Mouse (Mus musculus) MEL (cell line): ENCODE measurements around the gene Adamtsl5. TPM values are rescaled to one million over a fixed set of nuclear protein-coding genes. Genes with fewer than 3 reads are reported as not detected.

Experiments used
- DNase-seq: peaks from one replicate; pipeline ENCODE4 v3.0.0; 2011; ENCODE audit warnings: low read depth, low spot score
- H3K27ac ChIP-seq: 2 replicates; pipeline ENCODE4 v1.5.1; 2012; ENCODE audit warnings: low read depth, mild to moderate bottlenecking, control low read depth, low read length, moderate library complexity; ENCODE audit not compliant: control insufficient read depth
- H3K27me3 ChIP-seq, 2 experiments: fragments of 150-350 bp in 1 of 2; sonication (generic) in 1 of 2; 2 replicates each; pipeline ENCODE4 v1.6.1; 2012; ENCODE audit warnings: low read length in 2 of 2, mild to moderate bottlenecking in 2 of 2, improper control_type of control experiment in 1 of 2, moderate library complexity in 1 of 2; ENCODE audit not compliant: insufficient read depth in 2 of 2, control insufficient read depth in 1 of 2
- H3K36me3 ChIP-seq, 2 experiments: 2 replicates each; pipeline ENCODE4 v1.6.1; 2012 to 2014; ENCODE audit warnings: low read length in 2 of 2, improper control_type of control experiment in 1 of 2, inconsistent platforms in 1 of 2, mild to moderate bottlenecking in 1 of 2; ENCODE audit not compliant: insufficient read depth in 2 of 2, control insufficient read depth in 1 of 2
- H3K4me1 ChIP-seq, 2 experiments: fragments of 150-350 bp in 1 of 2; sonication (generic) in 1 of 2; 2 replicates each; pipeline ENCODE4 v1.6.1; 2012; ENCODE audit warnings: low read length in 2 of 2, improper control_type of control experiment in 1 of 2, mild to moderate bottlenecking in 1 of 2; ENCODE audit not compliant: insufficient read depth in 2 of 2, control insufficient read depth in 1 of 2
- H3K4me3 ChIP-seq, 2 experiments: fragments of 150-350 bp in 1 of 2; sonication (generic) in 1 of 2; 2 replicates each; pipeline ENCODE4 v1.5.1; 2012; ENCODE audit warnings: low read depth in 2 of 2, low read length in 2 of 2, mild to moderate bottlenecking in 2 of 2, moderate library complexity in 2 of 2, control low read depth in 1 of 2, improper control_type of control experiment in 1 of 2; ENCODE audit not compliant: control insufficient read depth in 1 of 2, insufficient read depth in 1 of 2
- H3K79me2 ChIP-seq: 2 replicates; pipeline ENCODE4 v1.6.1; 2012; ENCODE audit warnings: mild to moderate bottlenecking, low read length, moderate library complexity; ENCODE audit not compliant: control insufficient read depth, poor library complexity, insufficient read depth
- H3K9ac ChIP-seq: 2 replicates; pipeline ENCODE4 v1.6.1; 2012; ENCODE audit warnings: low read depth, mild to moderate bottlenecking, control low read depth, low read length, moderate library complexity; ENCODE audit not compliant: control insufficient read depth, poor library complexity, severe bottlenecking
- H3K9me3 ChIP-seq: fragments of 150-350 bp; sonication (generic); replicated peaks from 2 replicates; pipeline ENCODE4 v1.6.1; 2012; ENCODE audit warnings: mild to moderate bottlenecking, low read length, improper control_type of control experiment, moderate library complexity; ENCODE audit not compliant: insufficient read depth
- CHD2 ChIP-seq: IDR thresholded peaks from 2 replicates; pipeline ENCODE4 v1.6.1; 2011; ENCODE audit warnings: low read length, improper control_type of control experiment
- CTCF ChIP-seq, 3 experiments: IDR thresholded peaks in 2 of 3; conservative IDR thresholded peaks in 1 of 3; 2 replicates each; pipeline ENCODE4 v1.5.1; 2011 to 2012; ENCODE audit warnings: low read length in 3 of 3, low read depth in 2 of 3, mild to moderate bottlenecking in 2 of 3, improper control_type of control experiment in 1 of 3, inconsistent platforms in 1 of 3, mixed read lengths in 1 of 3, moderate library complexity in 1 of 3; ENCODE audit not compliant: control insufficient read depth in 1 of 3, insufficient read depth in 1 of 3, poor library complexity in 1 of 3, severe bottlenecking in 1 of 3
- E2F4 ChIP-seq: IDR thresholded peaks from 2 replicates; pipeline ENCODE4 v1.6.1; 2011; ENCODE audit warnings: low read depth, low read length, improper control_type of control experiment, borderline replicate concordance
- ELF1 ChIP-seq: IDR thresholded peaks from 2 replicates; pipeline ENCODE4 v1.6.1; 2014; ENCODE audit warnings: low read depth, mild to moderate bottlenecking, inconsistent platforms, low read length, improper control_type of control experiment, moderate library complexity
- EP300 ChIP-seq, 2 experiments: IDR thresholded peaks; 2 replicates each; pipeline ENCODE4 v1.6.1; 2011; ENCODE audit warnings: improper control_type of control experiment in 2 of 2, low read length in 2 of 2, low read depth in 1 of 2, mild to moderate bottlenecking in 1 of 2
- ETS1 ChIP-seq: IDR thresholded peaks from 2 replicates; pipeline ENCODE4 v1.6.1; 2012; ENCODE audit warnings: low read depth, mild to moderate bottlenecking, inconsistent platforms, low read length, improper control_type of control experiment, moderate library complexity
- GATA1 ChIP-seq: IDR thresholded peaks from 2 replicates; pipeline ENCODE4 v1.6.1; 2011; ENCODE audit warnings: low read depth, low read length, improper control_type of control experiment
- KAT2A ChIP-seq: conservative IDR thresholded peaks from 2 replicates; pipeline ENCODE4 v1.6.1; 2012; ENCODE audit warnings: low read depth, low read length, improper control_type of control experiment, inconsistent platforms
- MYB ChIP-seq: IDR thresholded peaks from 2 replicates; pipeline ENCODE4 v1.6.1; 2011; ENCODE audit warnings: mild to moderate bottlenecking, low read depth, low read length, improper control_type of control experiment
- MYC ChIP-seq: IDR thresholded peaks from 2 replicates; pipeline ENCODE4 v1.6.1; 2011; ENCODE audit warnings: low read depth, mild to moderate bottlenecking, low read length, improper control_type of control experiment, moderate library complexity
- POLR2AphosphoS2 ChIP-seq: IDR thresholded peaks from 2 replicates; pipeline ENCODE4 v1.6.1; 2011; ENCODE audit warnings: low read length, improper control_type of control experiment
- RAD21 ChIP-seq: IDR thresholded peaks from 2 replicates; pipeline ENCODE4 v1.6.1; 2011; ENCODE audit warnings: mild to moderate bottlenecking, low read depth, low read length, improper control_type of control experiment
- RCOR1 ChIP-seq: IDR thresholded peaks from 2 replicates; pipeline ENCODE4 v1.6.1; 2012; ENCODE audit warnings: low read depth, mild to moderate bottlenecking, inconsistent platforms, low read length, improper control_type of control experiment
- SIN3A ChIP-seq: IDR thresholded peaks from 2 replicates; pipeline ENCODE4 v1.6.1; 2012; ENCODE audit warnings: low read length, improper control_type of control experiment, inconsistent platforms
- TBP ChIP-seq: IDR thresholded peaks from 2 replicates; pipeline ENCODE4 v1.8.0; 2011; ENCODE audit warnings: low read depth, low read length, improper control_type of control experiment
- UBTF ChIP-seq: IDR thresholded peaks from 2 replicates; pipeline ENCODE4 v1.6.1; 2012; ENCODE audit warnings: low read depth, mild to moderate bottlenecking, inconsistent platforms, low read length, improper control_type of control experiment, moderate library complexity, borderline replicate concordance; ENCODE audit not compliant: insufficient read depth
- USF2 ChIP-seq, 2 experiments: IDR thresholded peaks; 2 replicates each; pipeline ENCODE4 v1.6.1; 2011 to 2012; ENCODE audit warnings: improper control_type of control experiment in 2 of 2, low read length in 2 of 2, borderline replicate concordance in 1 of 2, inconsistent platforms in 1 of 2, low read depth in 1 of 2, mild to moderate bottlenecking in 1 of 2; ENCODE audit not compliant: insufficient read depth in 1 of 2
- ZC3H11A ChIP-seq: IDR thresholded peaks from 2 replicates; pipeline ENCODE4 v1.6.1; 2012; ENCODE audit warnings: low read depth, mild to moderate bottlenecking, inconsistent platforms, low read length, improper control_type of control experiment
- ZKSCAN1 ChIP-seq: IDR thresholded peaks from 2 replicates; pipeline ENCODE4 v1.6.1; 2012; ENCODE audit warnings: low read depth, mild to moderate bottlenecking, inconsistent platforms, low read length, improper control_type of control experiment, moderate library complexity
- ZNF384 ChIP-seq: IDR thresholded peaks from 2 replicates; pipeline ENCODE4 v1.6.1; 2012; ENCODE audit warnings: low read depth, mild to moderate bottlenecking, inconsistent platforms, low read length, improper control_type of control experiment
- polyA plus RNA-seq, 2 experiments: library from polyadenylated mRNA; stranded (reverse) in 1 of 2; unstranded in 1 of 2; fragments of >175 nt in 1 of 2; fragments of >200 nt in 1 of 2; gene quantifications; 2 replicates each; pipeline versions ENCODE4 v1.2.1 to v1.2.4; 2012; ENCODE audit warnings: low replicate concordance in 2 of 2, low read depth in 1 of 2; ENCODE audit not compliant: insufficient read length in 2 of 2, insufficient read depth in 1 of 2, missing spikeins in 1 of 2
- total RNA-seq: library from RNA; depleted of rRNA; stranded (reverse); fragments of 300-350 nt; gene quantifications from 2 replicates; pipeline ENCODE4 v1.2.3, GENCODE M21; 2012

Adamtsl5 gene
- total and polyA plus RNA-seq, 3 experiments, result 3.9 to 16.5 TPM; not detected in 1

- Histone ChIP-seq H3K9me3 (no peaks in the 10 kb centered on the region), H3K36me3 (no peaks in the 10 kb centered on the region), H3K9ac (no peak overlapping the region), H3K4me3 (no peak overlapping the region), H3K27ac (no peak overlapping the region), H3K79me2 (no peaks in the 10 kb centered on the region), H3K4me1 (peaks cover 0 to 8% of the 10 kb centered on the region in 2 experiments; a peak in 1 of 4 replicates), H3K27me3 (no peaks in the 10 kb centered on the region)
- TF ChIP-seq CTCF (IDR thresholded peaks at IDR 0.05 in 2 of 3, conservative IDR thresholded peaks at IDR 0.05 in 1 of 3; ENCODE audit: control insufficient read depth in 1 of 3, insufficient read depth in 1 of 3, low read depth in 2 of 3, low read length in 3 of 3, poor library complexity in 1 of 3, severe bottlenecking in 1 of 3), result no peak
- no peak for TF ChIP-seq POLR2AphosphoS2
- TF ChIP-seq E2F4, result no peak
- TF ChIP-seq ETS1, result no peak
- no peak for TF ChIP-seq ZC3H11A
- no peak for TF ChIP-seq ELF1
- TF ChIP-seq GATA1, result no peak
- TF ChIP-seq SIN3A, result no peak
- no peak for TF ChIP-seq ZNF384
- no peak for TF ChIP-seq CHD2
- no peak for TF ChIP-seq MYC
- TF ChIP-seq RAD21, result no peak
- no peak for TF ChIP-seq RCOR1
- TF ChIP-seq EP300 (IDR thresholded peaks at IDR 0.05; ENCODE audit: low read depth in 1 of 2, low read length in 2 of 2), result no peak
- no peak for TF ChIP-seq UBTF
- TF ChIP-seq MYB, result no peak
- TF ChIP-seq KAT2A, result no peak
- TF ChIP-seq USF2 (IDR thresholded peaks at IDR 0.05; ENCODE audit: borderline replicate concordance in 1 of 2, insufficient read depth in 1 of 2, low read depth in 1 of 2, low read length in 2 of 2), result no peak
- no peak for TF ChIP-seq ZKSCAN1
- DNase-seq, result no peak
Measured at GRCm38 (mm10) chr10:80302082-80302355, 46.2 kb downstream of the Adamtsl5 start.

GRCm38 (mm10) chr10:80301256-80302081, 46.7 kb downstream of the Adamtsl5 start:
- H3K27me3 ChIP-seq, result no peaks in the 10 kb centered on the region
- H3K9ac ChIP-seq, result no peak overlapping the region
- H3K9me3 ChIP-seq, result no peaks in the 10 kb centered on the region
- no peak for DNase-seq
- no peak for TF ChIP-seq TBP
- H3K36me3 ChIP-seq, result no peaks in the 10 kb centered on the region
- H3K79me2 ChIP-seq, result no peaks in the 10 kb centered on the region
- H3K27ac ChIP-seq, result no peak overlapping the region
- H3K4me3 ChIP-seq, result no peak overlapping the region
- H3K4me1 ChIP-seq, result peaks cover 0 to 13% of the 10 kb centered on the region in 2 experiments; a peak in 2 of 4 replicates
